Mouse (Mus musculus): ENCODE measurements around the gene Hoxd12. TPM values are rescaled to one million over a fixed set of nuclear protein-coding genes. Genes with fewer than 3 reads are reported as not detected.

Hoxd12 gene
- polyA plus RNA-seq, 1 experiment from 2014 or later, result not detected

GRCm38 (mm10) chr2:74655420-74655781 is 19.4 kb upstream of the Hoxd12 start:
- peaks cover 3% of the 10 kb centered on the region; the same call in 1 of the 2 replicates for H3K4me1 ChIP-seq (ENCODE audit: control insufficient read depth, insufficient read depth, low read length)
- peaks cover 59% of the 10 kb centered on the region for H3K27me3 ChIP-seq (ENCODE audit: control insufficient read depth, insufficient read depth, low read length)
- no peak overlapping the region for H3K9ac ChIP-seq (replicated peaks; ENCODE audit: low read depth, low read length)
- H3K36me3 ChIP-seq (ENCODE audit: control insufficient read depth, insufficient read depth, low read length), result no peaks in the 10 kb centered on the region
- 2% methylated on average over 44 of the region's 47 CpGs for WGBS
- H3K27ac ChIP-seq (ENCODE audit: low read length), result no peak overlapping the region
- H3K4me2 ChIP-seq (replicated peaks; ENCODE audit: low read depth, low read length), result peak overlapping the region; percentile 47
- peak overlapping the region; percentile 26 for H3K4me3 ChIP-seq (ENCODE audit: low read depth, low read length)
- H3K9me3 ChIP-seq (ENCODE audit: control insufficient read depth, low read depth, low read length), result no peaks in the 10 kb centered on the region
- no peak for ATAC-seq (ENCODE audit: insufficient number of reproducible peaks, insufficient read depth, low FRiP score, low read depth)

GRCm38 (mm10) chr2:74655821-74656631 is 18.8 kb upstream of the Hoxd12 start:
- Histone ChIP-seq H3K4me2 (replicated peaks; ENCODE audit: low read depth, low read length) (peak overlapping the region; percentile 47), H3K4me1 (ENCODE audit: control insufficient read depth, insufficient read depth, low read length) (peaks cover 3% of the 10 kb centered on the region; the same call in 1 of the 2 replicates), H3K36me3 (ENCODE audit: control insufficient read depth, insufficient read depth, low read length) (no peaks in the 10 kb centered on the region), H3K27ac (ENCODE audit: low read length) (no peak overlapping the region), H3K27me3 (ENCODE audit: control insufficient read depth, insufficient read depth, low read length) (peaks cover 59% of the 10 kb centered on the region), H3K9me3 (ENCODE audit: control insufficient read depth, low read depth, low read length) (no peaks in the 10 kb centered on the region), H3K9ac (replicated peaks; ENCODE audit: low read depth, low read length) (no peak overlapping the region), H3K4me3 (ENCODE audit: low read depth, low read length) (peak overlapping the region; percentile 26)
- no peak for ATAC-seq (ENCODE audit: insufficient number of reproducible peaks, insufficient read depth, low FRiP score, low read depth)
- under 1% methylated on average over 65 of the region's 69 CpGs for WGBS

DNA sequence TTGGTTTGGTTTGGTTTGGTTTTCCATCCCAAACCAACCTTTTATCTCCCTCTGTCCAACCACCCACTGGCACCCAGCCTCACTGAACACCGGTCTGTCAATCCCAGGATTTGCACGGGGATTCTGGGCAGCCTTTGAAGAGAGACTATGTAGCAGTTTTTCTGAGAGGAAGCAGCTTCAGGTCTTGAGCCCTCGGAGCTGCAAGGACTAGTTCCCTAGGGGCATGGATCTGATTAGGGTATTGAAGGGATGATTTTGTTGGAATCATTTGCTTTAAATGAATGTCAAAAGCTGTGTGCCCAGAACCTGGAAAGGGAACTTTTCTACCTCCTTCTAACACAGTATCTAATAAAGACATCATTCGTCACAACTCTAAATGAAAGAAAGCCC is 18.2 kb upstream of the Hoxd12 start:
- no peaks in the 10 kb centered on the region for H3K9me3 ChIP-seq (ENCODE audit: control insufficient read depth, low read depth, low read length)
- WGBS, result 2% methylated on average over 4 of the region's 4 CpGs
- no peak overlapping the region for H3K4me3 ChIP-seq (ENCODE audit: low read depth, low read length)
- H3K4me2 ChIP-seq (replicated peaks; ENCODE audit: low read depth, low read length), result no peak overlapping the region
- H3K27me3 ChIP-seq (ENCODE audit: control insufficient read depth, insufficient read depth, low read length), result peaks cover 61% of the 10 kb centered on the region
- no peak overlapping the region for H3K27ac ChIP-seq (ENCODE audit: low read length)
- H3K9ac ChIP-seq (replicated peaks; ENCODE audit: low read depth, low read length), result no peak overlapping the region
- no peak for ATAC-seq (ENCODE audit: insufficient number of reproducible peaks, insufficient read depth, low FRiP score, low read depth)
- H3K36me3 ChIP-seq (ENCODE audit: control insufficient read depth, insufficient read depth, low read length), result no peaks in the 10 kb centered on the region
- peaks cover 3% of the 10 kb centered on the region; the same call in 1 of the 2 replicates for H3K4me1 ChIP-seq (ENCODE audit: control insufficient read depth, insufficient read depth, low read length)

DNA sequence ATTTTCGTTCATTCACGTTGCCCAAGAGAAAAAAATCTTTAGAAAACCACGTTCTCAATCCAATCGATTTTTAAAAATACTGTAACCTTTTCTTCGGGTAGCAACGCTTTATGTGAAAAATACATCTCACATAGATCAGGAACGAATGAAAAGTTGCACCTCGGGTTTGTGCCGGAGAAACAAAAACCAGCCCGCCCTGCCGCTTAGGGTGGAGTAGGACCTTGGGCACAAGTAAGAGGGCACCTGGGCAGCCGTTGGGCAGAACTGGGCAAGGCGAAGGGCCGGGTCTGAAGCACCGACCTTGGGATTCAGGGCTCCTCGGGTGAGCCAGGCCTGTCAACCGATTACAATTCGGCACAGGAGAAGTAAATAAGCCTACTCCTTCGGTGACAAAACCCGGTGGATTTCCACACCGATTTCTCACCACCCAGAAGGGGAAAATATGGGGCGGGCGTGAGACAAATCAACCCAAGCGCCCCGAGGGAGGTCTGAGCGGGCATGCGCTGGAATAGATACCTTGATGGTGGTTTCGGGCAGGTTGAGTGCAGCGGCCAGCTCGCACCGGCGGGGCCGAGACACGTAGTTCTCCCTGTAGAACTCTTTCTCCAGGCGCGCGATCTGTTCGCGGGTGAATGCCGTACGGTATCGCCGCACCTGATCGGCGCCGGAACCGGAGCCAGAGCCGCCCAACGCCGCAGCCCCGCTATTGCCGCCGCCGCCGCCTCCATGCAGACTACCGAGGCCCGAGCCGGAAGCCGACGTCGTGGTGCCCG is 17.4 kb upstream of the Hoxd12 start:
- 3% methylated on average over 62 of the region's 62 CpGs for WGBS
- Histone ChIP-seq H3K9me3 (ENCODE audit: control insufficient read depth, low read depth, low read length) (no peaks in the 10 kb centered on the region), H3K4me2 (replicated peaks; ENCODE audit: low read depth, low read length) (no peak overlapping the region), H3K27me3 (ENCODE audit: control insufficient read depth, insufficient read depth, low read length) (peaks cover 61% of the 10 kb centered on the region), H3K4me1 (ENCODE audit: control insufficient read depth, insufficient read depth, low read length) (peaks cover 3% of the 10 kb centered on the region; the same call in 1 of the 2 replicates), H3K36me3 (ENCODE audit: control insufficient read depth, insufficient read depth, low read length) (no peaks in the 10 kb centered on the region), H3K4me3 (ENCODE audit: low read depth, low read length) (0 out of 2 replicates have a peak overlapping the region, but pooled peaks have one; percentile 8), H3K27ac (ENCODE audit: low read length) (no peak overlapping the region), H3K9ac (replicated peaks; ENCODE audit: low read depth, low read length) (no peak overlapping the region)
- no peak for ATAC-seq (ENCODE audit: insufficient number of reproducible peaks, insufficient read depth, low FRiP score, low read depth)

DNA sequence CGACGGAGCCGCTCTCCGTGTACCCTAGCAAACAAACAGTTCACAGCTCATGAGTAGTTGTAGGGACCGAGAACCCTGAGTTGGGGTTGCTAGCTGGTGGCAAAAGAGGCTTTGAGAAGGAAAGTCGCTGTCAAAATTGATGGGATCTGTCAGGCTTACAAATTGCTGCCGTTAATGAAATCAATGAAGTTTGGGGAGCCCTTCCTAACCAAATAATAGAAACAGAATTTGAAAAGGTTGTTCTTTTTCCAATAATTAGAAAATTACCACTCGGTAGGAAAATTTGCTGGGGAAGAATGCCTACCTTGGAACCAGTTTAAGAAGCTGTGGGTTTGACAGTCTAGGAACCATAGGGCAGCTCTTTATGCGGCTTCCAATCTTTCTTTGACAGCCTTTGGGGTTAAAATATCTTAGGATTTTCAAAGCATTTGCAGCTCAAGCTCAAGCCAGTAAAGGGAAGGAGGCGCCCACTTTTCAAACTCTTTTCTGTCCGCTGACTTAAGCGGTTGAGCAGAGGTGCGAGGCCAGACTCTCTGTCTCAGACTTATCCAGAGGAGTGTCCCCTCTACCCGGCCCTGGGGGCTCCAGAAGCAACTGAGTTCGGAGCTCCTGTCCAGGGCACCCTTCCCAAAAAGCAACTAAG is 16.7 kb upstream of the Hoxd12 start:
- no peak overlapping the region for H3K27ac ChIP-seq (ENCODE audit: low read length)
- H3K4me3 ChIP-seq (ENCODE audit: low read depth, low read length), result peak overlapping the region; percentile 8; the same call in 1 of the 2 replicates
- H3K9me3 ChIP-seq (ENCODE audit: control insufficient read depth, low read depth, low read length), result no peaks in the 10 kb centered on the region
- peaks cover 3% of the 10 kb centered on the region; the same call in 1 of the 2 replicates for H3K4me1 ChIP-seq (ENCODE audit: control insufficient read depth, insufficient read depth, low read length)
- no peak for ATAC-seq (ENCODE audit: insufficient number of reproducible peaks, insufficient read depth, low FRiP score, low read depth)
- H3K36me3 ChIP-seq (ENCODE audit: control insufficient read depth, insufficient read depth, low read length), result no peaks in the 10 kb centered on the region
- H3K4me2 ChIP-seq (replicated peaks; ENCODE audit: low read depth, low read length), result no peak overlapping the region
- peaks cover 65% of the 10 kb centered on the region for H3K27me3 ChIP-seq (ENCODE audit: control insufficient read depth, insufficient read depth, low read length)
- H3K9ac ChIP-seq (replicated peaks; ENCODE audit: low read depth, low read length), result no peak overlapping the region
- under 1% methylated on average over 15 of the region's 15 CpGs for WGBS

DNA sequence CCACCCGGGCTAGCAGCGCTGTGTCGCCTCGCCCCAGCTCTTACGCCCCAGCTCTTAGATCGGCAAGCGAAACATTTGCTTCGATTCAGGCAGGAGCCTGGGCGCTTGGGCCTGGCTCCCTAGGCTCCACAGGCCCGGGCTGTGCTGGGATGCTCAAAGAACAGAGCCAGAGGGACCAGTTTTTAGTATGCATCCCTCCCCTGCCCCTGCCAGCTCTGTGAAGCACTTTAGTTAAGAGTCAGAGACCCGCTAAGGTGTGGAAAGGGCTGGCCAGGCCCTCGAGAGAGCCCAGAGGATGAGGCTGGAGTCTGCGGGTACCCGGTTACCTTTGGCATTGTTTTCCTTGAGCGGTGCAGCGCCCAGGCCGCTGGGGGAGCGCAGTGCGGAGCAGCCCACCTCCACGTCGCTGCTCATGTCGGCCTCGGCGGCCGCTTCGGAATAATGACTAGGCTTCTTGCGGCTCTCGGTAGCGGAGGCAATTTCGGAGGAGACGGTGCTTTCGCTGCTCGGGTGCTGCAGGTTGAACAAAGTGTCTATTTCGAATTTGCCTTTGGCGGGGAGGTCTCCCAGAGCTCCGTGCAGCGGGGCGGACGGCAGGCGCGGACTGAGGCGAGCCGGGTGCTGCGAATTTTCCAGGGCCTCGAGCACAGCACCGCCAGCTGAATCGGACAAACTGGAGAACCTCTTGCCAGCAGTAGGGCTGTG is 16.0 kb upstream of the Hoxd12 start:
- H3K4me1 ChIP-seq (ENCODE audit: control insufficient read depth, insufficient read depth, low read length), result peaks cover 3% of the 10 kb centered on the region; the same call in 1 of the 2 replicates
- no peak overlapping the region for H3K9ac ChIP-seq (replicated peaks; ENCODE audit: low read depth, low read length)
- peaks cover 72% of the 10 kb centered on the region for H3K27me3 ChIP-seq (ENCODE audit: control insufficient read depth, insufficient read depth, low read length)
- under 1% methylated on average over 47 of the region's 47 CpGs for WGBS
- H3K36me3 ChIP-seq (ENCODE audit: control insufficient read depth, insufficient read depth, low read length), result no peaks in the 10 kb centered on the region
- no peaks in the 10 kb centered on the region for H3K9me3 ChIP-seq (ENCODE audit: control insufficient read depth, low read depth, low read length)
- no peak for ATAC-seq (ENCODE audit: insufficient number of reproducible peaks, insufficient read depth, low FRiP score, low read depth)
- peak overlapping the region; percentile 5; the same call in 1 of the 2 replicates for H3K4me3 ChIP-seq (ENCODE audit: low read depth, low read length)
- no peak overlapping the region for H3K27ac ChIP-seq (ENCODE audit: low read length)
- no peak overlapping the region for H3K4me2 ChIP-seq (replicated peaks; ENCODE audit: low read depth, low read length)

DNA sequence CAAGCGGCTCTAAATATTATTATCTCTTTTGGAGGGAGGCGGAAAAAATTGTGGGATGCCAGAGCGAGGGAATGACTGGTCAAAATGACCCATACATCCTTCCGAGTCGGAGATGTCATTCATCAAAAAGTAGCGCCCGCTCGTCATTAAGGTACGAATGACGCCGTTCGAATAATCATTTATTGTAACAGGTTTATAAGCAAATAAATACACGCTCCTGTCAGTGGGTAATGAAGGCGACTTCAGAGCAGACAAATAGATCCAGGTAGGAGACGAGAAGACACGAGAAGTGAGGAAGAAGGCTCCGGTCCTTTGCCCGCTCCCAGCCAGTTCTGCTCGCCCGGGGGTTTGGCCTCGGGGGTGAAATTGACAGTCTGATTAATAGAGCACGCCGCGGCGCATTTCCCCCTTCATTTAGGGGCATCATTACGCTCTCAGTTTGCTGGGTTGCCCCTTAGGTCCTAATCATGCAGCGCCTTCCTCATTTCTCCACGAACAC is 15.3 kb upstream of the Hoxd12 start, which contains the start of gene Evx2:
Gene Evx2, minus strand, starts transcription at position 51 of the 499 bp plus-strand sequence.
- WGBS, result 2% methylated on average over 28 of the region's 28 CpGs
- H3K4me2 ChIP-seq (replicated peaks; ENCODE audit: low read depth, low read length), result no peak within 1 kb of the TSS
- no peaks in the 10 kb centered on the region for H3K9me3 ChIP-seq (ENCODE audit: control insufficient read depth, low read depth, low read length)
- peaks cover 3% of the 10 kb centered on the region; the same call in 1 of the 2 replicates for H3K4me1 ChIP-seq (ENCODE audit: control insufficient read depth, insufficient read depth, low read length)
- no peaks in the 10 kb centered on the region for H3K36me3 ChIP-seq (ENCODE audit: control insufficient read depth, insufficient read depth, low read length)
- no peak within 1 kb of the TSS for H3K9ac ChIP-seq (replicated peaks; ENCODE audit: low read depth, low read length)
- no peak for ATAC-seq (ENCODE audit: insufficient number of reproducible peaks, insufficient read depth, low FRiP score, low read depth)
- no peak within 1 kb of the TSS for H3K27ac ChIP-seq (ENCODE audit: low read length)
- peak within 1 kb of the TSS; percentile 5; the same call in 1 of the 2 replicates for H3K4me3 ChIP-seq (ENCODE audit: low read depth, low read length)
- H3K27me3 ChIP-seq (ENCODE audit: control insufficient read depth, insufficient read depth, low read length), result peaks cover 73% of the 10 kb centered on the region
